Mouse (Mus musculus) limb, embryonic 11.5 days (tissue): Measurements from ENCODE around the gene Dnajc4. TPM values are rescaled to one million over a fixed set of nuclear protein-coding genes. Genes with fewer than 3 reads are reported as not detected.

Experiments
- ATAC-seq: fragments of 200-750 bp; cut with Nextera tagmentation; 2 replicates; pipeline ENCODE4 v1.8.0; 2017; ENCODE audit warnings: low read depth; ENCODE audit not compliant: insufficient number of reproducible peaks, low FRiP score, low TSS enrichment
- DNase-seq: peaks from one replicate; pipeline ENCODE4 v3.0.0-alpha.2; 2015; ENCODE audit warnings: low spot score
- H3K27ac ChIP-seq: fragments of 300-500 bp; sonication (generic); replicated peaks from 2 replicates; pipeline ENCODE4 v1.5.1; 2014; ENCODE audit warnings: low read depth, mild to moderate bottlenecking, low read length
- H3K27me3 ChIP-seq: fragments of 300-500 bp; sonication (generic); 2 replicates; pipeline ENCODE4 v1.6.1; 2014; ENCODE audit warnings: mild to moderate bottlenecking, low read length, mixed read lengths; ENCODE audit not compliant: control insufficient read depth, insufficient read depth
- H3K36me3 ChIP-seq: fragments of 300-500 bp; sonication (generic); 2 replicates; pipeline ENCODE4 v1.6.1; 2014; ENCODE audit warnings: mild to moderate bottlenecking, low read length, moderate library complexity, mixed read lengths; ENCODE audit not compliant: control insufficient read depth, insufficient read depth
- H3K4me1 ChIP-seq: fragments of 300-500 bp; sonication (generic); 2 replicates; pipeline ENCODE4 v1.6.1; 2014; ENCODE audit warnings: low read length, mixed read lengths; ENCODE audit not compliant: control insufficient read depth, insufficient read depth
- H3K4me2 ChIP-seq: fragments of 300-500 bp; sonication (generic); 2 replicates; pipeline ENCODE4 v1.6.1; 2014; ENCODE audit warnings: low read depth, mild to moderate bottlenecking, moderate library complexity; ENCODE audit not compliant: severe bottlenecking
- H3K4me3 ChIP-seq: fragments of 300-500 bp; sonication (generic); 2 replicates; pipeline ENCODE4 v1.5.1; 2014; ENCODE audit warnings: low read depth, low read length
- H3K9ac ChIP-seq: fragments of 300-500 bp; sonication (generic); 2 replicates; pipeline ENCODE4 v1.6.1; 2014; ENCODE audit warnings: mild to moderate bottlenecking, low read length
- H3K9me3 ChIP-seq: fragments of 300-500 bp; sonication (generic); 2 replicates; pipeline ENCODE4 v1.6.1; 2016; ENCODE audit warnings: low read length; ENCODE audit not compliant: control insufficient read depth
- WGBS: fragments of 180-500 bp; shearing (Covaris S2); extraction: QIAGEN DNeasy Blood & Tissue Kit; methylation state at CpG from one replicate; pipeline ENCODE4 v1.1.7; 2014; 5-methylcytosine and 5-hydroxymethylcytosine counted together
- polyA plus RNA-seq: library from polyadenylated mRNA; unstranded; fragments of >200 nt; fragmentation: Nextera tagmentation; extraction: Ambion mirVana; gene quantifications from 2 replicates; pipeline ENCODE4 v1.2.1, GENCODE M21; 2014

The Dnajc4 gene
- polyA plus RNA-seq, 1 experiment from 2014 or later: 20.7 TPM

- DNase-seq (peak; percentile 91), ATAC-seq (peak; percentile 40)
- peaks cover 35% of the 10 kb centered on the region for H3K4me1 ChIP-seq
- no peaks in the 10 kb centered on the region for H3K9me3 ChIP-seq
- peak within 1 kb of the TSS; percentile 68 for H3K9ac ChIP-seq
- peak within 1 kb of the TSS; percentile 73 for H3K27ac ChIP-seq
- H3K4me2 ChIP-seq: peak within 1 kb of the TSS; percentile 94
- H3K27me3 ChIP-seq: no peaks in the 10 kb centered on the region
- peaks cover 9% of the 10 kb centered on the region; the same call in 1 of the 2 replicates for H3K36me3 ChIP-seq
- WGBS: under 1% methylated on average over 51 of the region's 84 CpGs
- peak within 1 kb of the TSS; percentile 54 for H3K4me3 ChIP-seq
Measured at GRCm38 (mm10) chr19:6974211-6975205, 17.9 kb downstream of the Dnajc4 start, which contains the start of gene Ppp1r14b. Gene Ppp1r14b, plus strand, starts transcription at chr19:6974968.

GRCm38 (mm10) chr19:6973581-6974190 lies 18.7 kb downstream of the Dnajc4 start:
- peak overlapping the region; percentile 54 for H3K4me3 ChIP-seq
- ATAC-seq (no peak), DNase-seq (no peak)
- H3K4me2 ChIP-seq: peak overlapping the region; percentile 94
- H3K4me1 ChIP-seq: peaks cover 36% of the 10 kb centered on the region
- peaks cover 9% of the 10 kb centered on the region; the same call in 1 of the 2 replicates for H3K36me3 ChIP-seq
- no peaks in the 10 kb centered on the region for H3K9me3 ChIP-seq
- WGBS: 37% methylated on average over 12 of the region's 12 CpGs
- H3K9ac ChIP-seq: no peak overlapping the region
- H3K27ac ChIP-seq: no peak overlapping the region
- H3K27me3 ChIP-seq: no peaks in the 10 kb centered on the region; the same call in 1 of the 2 replicates

- no peak overlapping the region for H3K27ac ChIP-seq
- WGBS: 79% methylated on average over 13 of the region's 13 CpGs
- no peak overlapping the region for H3K9ac ChIP-seq
Measured at GRCm38 (mm10) chr19:6972247-6972917, 20.0 kb downstream of the Dnajc4 start.

GRCm38 (mm10) chr19:6971644-6972043 lies 20.7 kb downstream of the Dnajc4 start:
- H3K9ac ChIP-seq: no peak overlapping the region
- H3K9me3 ChIP-seq: no peaks in the 10 kb centered on the region
- ATAC-seq (no peak), DNase-seq (no peak)
- no peak overlapping the region for H3K27ac ChIP-seq
- H3K27me3 ChIP-seq: no peaks in the 10 kb centered on the region; the same call in 1 of the 2 replicates
- no peak overlapping the region for H3K4me3 ChIP-seq
- H3K36me3 ChIP-seq: no peaks in the 10 kb centered on the region
- WGBS: 15% methylated on average over 6 of the region's 6 CpGs
- H3K4me2 ChIP-seq: no peak overlapping the region
- H3K4me1 ChIP-seq: peaks cover 37% of the 10 kb centered on the region

More at GRCm38 (mm10) chr19:6972247-6972917, 20.0 kb downstream of the Dnajc4 start:
- Histone ChIP-seq H3K27me3 (no peaks in the 10 kb centered on the region; the same call in 1 of the 2 replicates), H3K36me3 (peaks cover under 1% of the 10 kb centered on the region; the same call in 1 of the 2 replicates), H3K4me3 (no peak overlapping the region), H3K4me1 (peaks cover 38% of the 10 kb centered on the region), H3K4me2 (no peak overlapping the region), H3K9me3 (no peaks in the 10 kb centered on the region)
- ATAC-seq (no peak), DNase-seq (no peak)

- H3K4me3 ChIP-seq: peak overlapping the region; percentile 58
- H3K27me3 ChIP-seq: no peaks in the 10 kb centered on the region; the same call in 1 of the 2 replicates
- no peak for ATAC-seq
- peaks cover 27% of the 10 kb centered on the region for H3K4me1 ChIP-seq
- H3K9me3 ChIP-seq: no peaks in the 10 kb centered on the region
- WGBS: 23% methylated on average over 11 of the region's 11 CpGs
- H3K36me3 ChIP-seq: peaks cover 2% of the 10 kb centered on the region; the same call in 1 of the 2 replicates
- no peak overlapping the region for H3K9ac ChIP-seq
- 0 out of 2 replicates have a peak overlapping the region, but pooled peaks have one; percentile 8 for H3K27ac ChIP-seq
- DNase-seq: no peak
- peak overlapping the region; percentile 69 for H3K4me2 ChIP-seq
Measured at GRCm38 (mm10) chr19:6970460-6971085, 21.8 kb downstream of the Dnajc4 start.

GRCm38 (mm10) chr19:6969665-6970381 lies 22.5 kb downstream of the Dnajc4 start:
- peak; percentile 58; the same call in 1 of the 2 replicates for ATAC-seq
- peak; percentile 80 for DNase-seq
- no peaks in the 10 kb centered on the region; the same call in 1 of the 2 replicates for H3K27me3 ChIP-seq
- peaks cover 27% of the 10 kb centered on the region for H3K4me1 ChIP-seq
- peak overlapping the region; percentile 73 for H3K9ac ChIP-seq
- 0% methylated on average over 55 of the region's 55 CpGs for WGBS
- H3K27ac ChIP-seq: no peak overlapping the region
- peak overlapping the region; percentile 69 for H3K4me2 ChIP-seq
- no peaks in the 10 kb centered on the region for H3K9me3 ChIP-seq
- peak overlapping the region; percentile 58 for H3K4me3 ChIP-seq
- H3K36me3 ChIP-seq: peaks cover 2% of the 10 kb centered on the region; the same call in 1 of the 2 replicates

GRCm38 (mm10) chr19:6969291-6969664 lies 23.1 kb downstream of the Dnajc4 start:
- Histone ChIP-seq H3K27me3 (no peaks in the 10 kb centered on the region; the same call in 1 of the 2 replicates), H3K27ac (no peak overlapping the region)

More at GRCm38 (mm10) chr19:6969291-6969664, 23.1 kb downstream of the Dnajc4 start:
- ATAC-seq: 0 out of 2 replicates have a peak, but pooled peaks have one; percentile 5
- Histone ChIP-seq H3K4me3 (peak overlapping the region; percentile 58), H3K4me2 (peak overlapping the region; percentile 69), H3K4me1 (peaks cover 27% of the 10 kb centered on the region), H3K36me3 (peaks cover 2% of the 10 kb centered on the region; the same call in 1 of the 2 replicates), H3K9ac (peak overlapping the region; percentile 73), H3K9me3 (no peaks in the 10 kb centered on the region)
- WGBS: 1% methylated on average over 20 of the region's 20 CpGs
- DNase-seq: no peak
